Mouse (Mus musculus): ENCODE data around the gene Usp29. TPM values are rescaled to one million over a fixed set of nuclear protein-coding genes. Genes with fewer than 3 reads are reported as not detected.
"Not testable (repeated sequence)": the region's sequence is repeated elsewhere in the genome, so short reads cannot be mapped to it uniquely, and the experiment has no call there.

Gene Usp29
- total RNA-seq, 2 experiments from 2014 or later, result 28.8 to 29.5 TPM

- DNase-seq (ENCODE audit: extremely low spot score in 1 of 2, low spot score in 1 of 2), result no peak
These were observed 188.9 kb downstream of the Usp29 start for GRCm38 (mm10) chr7:6919131-6919870.

- no peak for DNase-seq (ENCODE audit: extremely low spot score in 1 of 2, low spot score in 1 of 2)
These were observed 193.1 kb downstream of the Usp29 start for GRCm38 (mm10) chr7:6923515-6923914.

- no peak for DNase-seq (ENCODE audit: extremely low spot score in 1 of 2, low spot score in 1 of 2)
These were observed 195.8 kb downstream of the Usp29 start for GRCm38 (mm10) chr7:6925926-6926730.

GRCm38 (mm10) chr7:6926731-6926995, 196.3 kb downstream of the Usp29 start:
- DNase-seq (ENCODE audit: extremely low spot score in 1 of 2, low spot score in 1 of 2), result no peak

GRCm38 (mm10) chr7:6929286-6929685, 198.9 kb downstream of the Usp29 start:
- DNase-seq (ENCODE audit: extremely low spot score in 1 of 2, low spot score in 1 of 2), result no peak

GRCm38 (mm10) chr7:6934741-6935140, 204.4 kb downstream of the Usp29 start:
- DNase-seq (ENCODE audit: extremely low spot score in 1 of 2, low spot score in 1 of 2), result no peak

- DNase-seq (ENCODE audit: extremely low spot score in 1 of 2, low spot score in 1 of 2), result peak; percentile 62 to 92
These were observed 206.7 kb downstream of the Usp29 start for GRCm38 (mm10) chr7:6937040-6937439.

- DNase-seq (ENCODE audit: extremely low spot score in 1 of 2, low spot score in 1 of 2), result no peak
These were observed 210.4 kb downstream of the Usp29 start for GRCm38 (mm10) chr7:6940761-6941231.

- not testable (repeated sequence) for DNase-seq (ENCODE audit: extremely low spot score in 1 of 2, low spot score in 1 of 2)
These were observed 217.7 kb downstream of the Usp29 start for GRCm38 (mm10) chr7:6948061-6948460.

- DNase-seq (ENCODE audit: extremely low spot score in 1 of 2, low spot score in 1 of 2), result no peak
These were observed 226.2 kb downstream of the Usp29 start for GRCm38 (mm10) chr7:6956576-6956975.

GRCm38 (mm10) chr7:6958574-6958973, 228.2 kb downstream of the Usp29 start:
- no peak for DNase-seq (ENCODE audit: extremely low spot score in 1 of 2, low spot score in 1 of 2)

GRCm38 (mm10) chr7:6973566-6973965, 243.2 kb downstream of the Usp29 start:
- no peak for DNase-seq (ENCODE audit: extremely low spot score in 1 of 2, low spot score in 1 of 2)

- no peak for DNase-seq (ENCODE audit: extremely low spot score in 1 of 2, low spot score in 1 of 2)
These were observed 246.5 kb downstream of the Usp29 start for GRCm38 (mm10) chr7:6976890-6977289.

GRCm38 (mm10) chr7:6995251-6995650, 264.9 kb downstream of the Usp29 start, which contains the start of gene Aurkc:
Gene Aurkc, plus strand, starts transcription at chr7:6995300.
- not testable (repeated sequence) for DNase-seq (ENCODE audit: extremely low spot score in 1 of 2, low spot score in 1 of 2)

- DNase-seq (ENCODE audit: extremely low spot score in 1 of 2, low spot score in 1 of 2), result not testable (repeated sequence)
These were observed 268.5 kb downstream of the Usp29 start for GRCm38 (mm10) chr7:6998914-6999313.

- not testable (repeated sequence) for DNase-seq (ENCODE audit: extremely low spot score in 1 of 2, low spot score in 1 of 2)
These were observed 275.1 kb downstream of the Usp29 start for GRCm38 (mm10) chr7:7005441-7005840.

Small RNA genes lying within 50 kb of the gene (microRNA-seq; reads per million reads assigned to microRNA genes)
- 994 to 1,440 reads per million in 2 experiments for gene Mir3099

Other genes starting within 250 kb of the Usp29 start
- gene Olfr5, start 243.6 kb upstream of the Usp29 start, total RNA-seq (2021), result not detected
- not detected for gene Olfr1347, start 230.8 kb upstream of the Usp29 start, total RNA-seq (2021)
- not detected for gene Olfr1348, start 221.8 kb upstream of the Usp29 start, total RNA-seq (2021)
- gene Olfr1349, start 207.6 kb upstream of the Usp29 start, total RNA-seq (2021), result not detected
- not detected for gene Olfr1350, start 165.7 kb upstream of the Usp29 start, total RNA-seq (2021)
- gene Zim1, start 34.1 kb upstream of the Usp29 start, total RNA-seq (2021), result 1 to 10 TPM; 5.6 to 7.4 TPM
- 100 to 1,000 TPM; 160 to 182 TPM for gene Peg3, start 147 bp upstream of the Usp29 start, total RNA-seq (2021)

Data from layer of hippocampus, postnatal 25 days (tissue).